Mouse (Mus musculus): Measurements from ENCODE around the gene Isoc2b. TPM values are rescaled to one million over a fixed set of nuclear protein-coding genes. Genes with fewer than 3 reads are reported as not detected.
"Not testable (repeated sequence)": the region's sequence is repeated elsewhere in the genome, so short reads cannot be mapped to it uniquely, and the experiment has no call there.

The Isoc2b gene
- polyA plus RNA-seq, 1 experiment from 2014 or later: 11.3 TPM

- no peak for ATAC-seq (ENCODE audit: insufficient number of reproducible peaks, low FRiP score, low TSS enrichment, low read depth)
- H3K27me3 ChIP-seq: peaks cover 43% of the 10 kb centered on the region
Observed at GRCm38 (mm10) chr7:4830476-4830875, 39.6 kb downstream of the Isoc2b start.

GRCm38 (mm10) chr7:4825365-4825764, 44.7 kb downstream of the Isoc2b start:
- H3K27ac ChIP-seq (replicated peaks): no peak overlapping the region
- H3K9ac ChIP-seq: no peak overlapping the region
- H3K4me1 ChIP-seq: no peaks in the 10 kb centered on the region
- no peak overlapping the region for H3K4me3 ChIP-seq (replicated peaks)
- peaks cover 7% of the 10 kb centered on the region for H3K27me3 ChIP-seq
- no peak overlapping the region for H3K4me2 ChIP-seq (replicated peaks)
- 49% methylated on average over 4 of the region's 4 CpGs for WGBS
- H3K36me3 ChIP-seq: no peaks in the 10 kb centered on the region
- no peak for ATAC-seq (ENCODE audit: insufficient number of reproducible peaks, low FRiP score, low TSS enrichment, low read depth)
- no peaks in the 10 kb centered on the region for H3K9me3 ChIP-seq (replicated peaks)

More at GRCm38 (mm10) chr7:4830476-4830875, 39.6 kb downstream of the Isoc2b start:
- 7% methylated on average over 12 of the region's 12 CpGs for WGBS
- H3K9me3 ChIP-seq (replicated peaks): no peaks in the 10 kb centered on the region
- H3K4me2 ChIP-seq (replicated peaks): no peak overlapping the region
- no peak overlapping the region for H3K9ac ChIP-seq
- no peak overlapping the region for H3K4me3 ChIP-seq (replicated peaks)
- H3K4me1 ChIP-seq: no peaks in the 10 kb centered on the region
- H3K27ac ChIP-seq (replicated peaks): no peak overlapping the region
- H3K36me3 ChIP-seq: no peaks in the 10 kb centered on the region

- Histone ChIP-seq H3K36me3 (no peaks in the 10 kb centered on the region), H3K27ac (replicated peaks) (no peak overlapping the region), H3K27me3 (no peaks in the 10 kb centered on the region), H3K4me1 (no peaks in the 10 kb centered on the region), H3K9ac (no peak overlapping the region), H3K4me3 (replicated peaks) (no peak overlapping the region), H3K9me3 (replicated peaks) (no peaks in the 10 kb centered on the region), H3K4me2 (replicated peaks) (no peak overlapping the region)
- 40% methylated on average over 6 of the region's 6 CpGs for WGBS
- no peak for ATAC-seq (ENCODE audit: insufficient number of reproducible peaks, low FRiP score, low TSS enrichment, low read depth)
Observed at GRCm38 (mm10) chr7:4822162-4822907, 47.7 kb downstream of the Isoc2b start.

- Histone ChIP-seq H3K27ac (replicated peaks) (no peak overlapping the region), H3K9ac (no peak overlapping the region), H3K9me3 (replicated peaks) (no peaks in the 10 kb centered on the region), H3K4me3 (replicated peaks) (no peak overlapping the region), H3K4me2 (replicated peaks) (no peak overlapping the region), H3K27me3 (no peaks in the 10 kb centered on the region), H3K36me3 (no peaks in the 10 kb centered on the region), H3K4me1 (no peaks in the 10 kb centered on the region)
- no peak for ATAC-seq (ENCODE audit: insufficient number of reproducible peaks, low FRiP score, low TSS enrichment, low read depth)
- WGBS: 73% methylated on average over 4 of the region's 4 CpGs
Observed at GRCm38 (mm10) chr7:4821690-4822089, 48.4 kb downstream of the Isoc2b start.

- H3K27me3 ChIP-seq; H3K4me3 ChIP-seq (replicated peaks); H3K9ac ChIP-seq; H3K27ac ChIP-seq (replicated peaks); H3K4me2 ChIP-seq (replicated peaks); H3K9me3 ChIP-seq (replicated peaks); ATAC-seq (ENCODE audit: insufficient number of reproducible peaks, low FRiP score, low TSS enrichment, low read depth); H3K36me3 ChIP-seq; H3K4me1 ChIP-seq: not testable (repeated sequence)
- WGBS: 87% methylated on average over 7 of the region's 7 CpGs
Observed at GRCm38 (mm10) chr7:4820925-4821324, 49.1 kb downstream of the Isoc2b start.

GRCm38 (mm10) chr7:4816559-4816958, 53.5 kb downstream of the Isoc2b start:
- Histone ChIP-seq H3K4me3 (replicated peaks) (no peak overlapping the region), H3K27ac (replicated peaks) (no peak overlapping the region), H3K27me3 (no peaks in the 10 kb centered on the region), H3K9ac (no peak overlapping the region), H3K4me2 (replicated peaks) (no peak overlapping the region), H3K9me3 (replicated peaks) (no peaks in the 10 kb centered on the region), H3K36me3 (no peaks in the 10 kb centered on the region), H3K4me1 (peaks cover 6% of the 10 kb centered on the region; the same call in 1 of the 2 replicates)
- no peak for ATAC-seq (ENCODE audit: insufficient number of reproducible peaks, low FRiP score, low TSS enrichment, low read depth)

- H3K36me3 ChIP-seq: peaks cover 28% of the 10 kb centered on the region; the same call in 1 of the 2 replicates
- peak overlapping the region; percentile 98 for H3K4me3 ChIP-seq (replicated peaks)
- 20% methylated on average over 8 of the region's 8 CpGs for WGBS
- H3K9me3 ChIP-seq (replicated peaks): no peaks in the 10 kb centered on the region
- peak overlapping the region; percentile 39 for H3K9ac ChIP-seq
- peak overlapping the region; percentile 72 for H3K4me2 ChIP-seq (replicated peaks)
- H3K27ac ChIP-seq (replicated peaks): peak overlapping the region; percentile 97
- peaks cover 30% of the 10 kb centered on the region for H3K4me1 ChIP-seq
- no peak for ATAC-seq (ENCODE audit: insufficient number of reproducible peaks, low FRiP score, low TSS enrichment, low read depth)
- no peaks in the 10 kb centered on the region for H3K27me3 ChIP-seq
Observed at GRCm38 (mm10) chr7:4813105-4813791, 56.8 kb downstream of the Isoc2b start.

- H3K4me1 ChIP-seq: peaks cover 30% of the 10 kb centered on the region
- H3K36me3 ChIP-seq: peaks cover 31% of the 10 kb centered on the region
- WGBS: under 1% methylated on average over 62 of the region's 62 CpGs
- no peaks in the 10 kb centered on the region for H3K27me3 ChIP-seq
- peak within 1 kb of the TSS; percentile 72 for H3K4me2 ChIP-seq (replicated peaks)
- no peaks in the 10 kb centered on the region for H3K9me3 ChIP-seq (replicated peaks)
- ATAC-seq (ENCODE audit: insufficient number of reproducible peaks, low FRiP score, low TSS enrichment, low read depth): peak; percentile 98
- H3K4me3 ChIP-seq (replicated peaks): peak within 1 kb of the TSS; percentile 98
- H3K27ac ChIP-seq (replicated peaks): peak within 1 kb of the TSS; percentile 97
- H3K9ac ChIP-seq: peak within 1 kb of the TSS; percentile 95
Observed at GRCm38 (mm10) chr7:4812303-4813104, 57.6 kb downstream of the Isoc2b start, which contains the start of gene Ube2s. Ube2s (minus strand) TSS chr7:4812590.

GRCm38 (mm10) chr7:4811842-4812302, 58.2 kb downstream of the Isoc2b start:
- Histone ChIP-seq H3K9ac (peak overlapping the region; percentile 95), H3K36me3 (peaks cover 37% of the 10 kb centered on the region), H3K4me2 (replicated peaks) (peak overlapping the region; percentile 72), H3K4me1 (peaks cover 30% of the 10 kb centered on the region), H3K9me3 (replicated peaks) (no peaks in the 10 kb centered on the region), H3K27me3 (no peaks in the 10 kb centered on the region), H3K27ac (replicated peaks) (peak overlapping the region; percentile 97), H3K4me3 (replicated peaks) (peak overlapping the region; percentile 98)
- WGBS: 2% methylated on average over 33 of the region's 36 CpGs
- ATAC-seq (ENCODE audit: insufficient number of reproducible peaks, low FRiP score, low TSS enrichment, low read depth): no peak; the same call in 1 of the 2 replicates

GRCm38 (mm10) chr7:4811131-4811530, 58.9 kb downstream of the Isoc2b start:
- not testable (repeated sequence) for ATAC-seq (ENCODE audit: insufficient number of reproducible peaks, low FRiP score, low TSS enrichment, low read depth); H3K27me3 ChIP-seq; H3K9me3 ChIP-seq (replicated peaks); H3K27ac ChIP-seq (replicated peaks)
- peaks cover 45% of the 10 kb centered on the region for H3K36me3 ChIP-seq
- peaks cover 30% of the 10 kb centered on the region for H3K4me1 ChIP-seq
- peak overlapping the region; percentile 98 for H3K4me3 ChIP-seq (replicated peaks)
- 30% methylated on average over 10 of the region's 10 CpGs for WGBS
- peak overlapping the region; percentile 95 for H3K9ac ChIP-seq
- peak overlapping the region; percentile 72 for H3K4me2 ChIP-seq (replicated peaks)

GRCm38 (mm10) chr7:4806716-4807115, 63.3 kb downstream of the Isoc2b start:
- WGBS: 89% methylated on average over 7 of the region's 7 CpGs
- no peak overlapping the region for H3K4me2 ChIP-seq (replicated peaks)
- peaks cover 64% of the 10 kb centered on the region for H3K36me3 ChIP-seq
- no peaks in the 10 kb centered on the region for H3K9me3 ChIP-seq (replicated peaks)
- H3K4me3 ChIP-seq (replicated peaks): no peak overlapping the region
- peaks cover 24% of the 10 kb centered on the region for H3K4me1 ChIP-seq
- no peaks in the 10 kb centered on the region for H3K27me3 ChIP-seq
- H3K27ac ChIP-seq (replicated peaks): no peak overlapping the region
- no peak for ATAC-seq (ENCODE audit: insufficient number of reproducible peaks, low FRiP score, low TSS enrichment, low read depth)
- no peak overlapping the region for H3K9ac ChIP-seq

All from embryonic facial prominence, embryonic 15.5 days (tissue).